Mouse (Mus musculus) cerebellum, adult 2 months (tissue): ENCODE measurements around the gene Hoxc10. TPM values are rescaled to one million over a fixed set of nuclear protein-coding genes. Genes with fewer than 3 reads are reported as not detected.

Source experiments
- DNase-seq, 2 experiments: peaks; one replicate each; pipeline ENCODE4 v3.0.0; 2021
- H3K27ac ChIP-seq: fragments of 200-500 bp; 2 replicates; pipeline ENCODE4 v1.5.1; 2012; ENCODE audit warnings: low read length, control low read depth, inconsistent platforms; ENCODE audit not compliant: insufficient read depth
- H3K27me3 ChIP-seq: fragments of 200-500 bp; 2 replicates; pipeline ENCODE4 v1.6.1; 2012; ENCODE audit warnings: inconsistent platforms, mild to moderate bottlenecking, low read length, moderate library complexity; ENCODE audit not compliant: control insufficient read depth, insufficient read depth
- H3K4me1 ChIP-seq: fragments of 200-500 bp; 2 replicates; pipeline ENCODE4 v1.6.1; 2011; ENCODE audit warnings: low read length; ENCODE audit not compliant: control insufficient read depth, insufficient read depth
- H3K4me3 ChIP-seq: fragments of 200-500 bp; replicated peaks from 2 replicates; pipeline ENCODE3; 2011; ENCODE audit warnings: mild to moderate bottlenecking, low read depth, low read length, control low read depth; ENCODE audit not compliant: insufficient read depth
- CTCF ChIP-seq: fragments of 200-500 bp; IDR thresholded peaks from 2 replicates; pipeline ENCODE4 v1.5.1; 2011; ENCODE audit warnings: low read depth, mild to moderate bottlenecking, control low read depth, low read length, moderate library complexity, borderline replicate concordance; ENCODE audit not compliant: insufficient read depth
- POLR2A ChIP-seq: fragments of 200-500 bp; IDR thresholded peaks from 2 replicates; pipeline ENCODE4 v1.6.1; 2011; ENCODE audit warnings: low read length, control low read depth, borderline replicate concordance; ENCODE audit not compliant: insufficient read depth
- WGBS: fragments of 180-500 bp; shearing (Covaris S2); methylation state at CpG from one replicate; pipeline ENCODE4 v1.1.7; 2018; 5-methylcytosine and 5-hydroxymethylcytosine counted together
- polyA plus RNA-seq: library from polyadenylated mRNA; depleted of rRNA; stranded (reverse); fragments of >200 nt; gene quantifications from 2 replicates; pipeline ENCODE4 v1.2.3, GENCODE M21; 2012

Gene Hoxc10
- polyA plus RNA-seq, 1 experiment = not detected

- WGBS = 4% methylated on average over 34 of the region's 34 CpGs
- peaks cover 24% of the 10 kb centered on the region; the same call in 1 of the 2 replicates for H3K27me3 ChIP-seq
Measured at GRCm38 (mm10) chr15:102967511-102968397, 1.2 kb downstream of the Hoxc10 start.

DNA sequence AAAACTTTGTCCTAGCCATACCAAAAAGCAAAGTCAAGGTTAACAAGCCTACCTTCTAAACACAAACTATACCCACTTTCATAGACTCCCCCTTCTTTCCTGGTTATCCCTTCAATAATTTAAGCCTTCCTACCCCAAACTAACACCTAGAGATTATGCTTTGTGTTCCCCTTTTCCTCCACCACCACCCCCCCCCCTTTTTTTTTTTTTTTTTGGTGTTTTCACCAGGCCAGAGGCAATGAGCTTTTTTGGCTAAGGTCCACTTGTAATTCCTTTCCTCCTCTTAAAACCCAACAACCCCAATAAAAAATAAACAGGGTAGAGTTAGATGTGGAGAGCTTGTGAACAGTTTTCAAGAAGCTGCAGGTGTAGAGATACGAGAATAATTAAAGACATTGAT, 2.7 kb downstream of the Hoxc10 start:
- H3K27ac ChIP-seq = no peak overlapping the region
- H3K4me3 ChIP-seq = no peak overlapping the region
- no peaks in the 10 kb centered on the region for H3K4me1 ChIP-seq
- 32% methylated on average over 1 of the region's 1 CpGs for WGBS
- no peak for DNase-seq
- TF ChIP-seq CTCF = no peak
- no peak for TF ChIP-seq POLR2A
- H3K27me3 ChIP-seq = peaks cover 18% of the 10 kb centered on the region; the same call in 1 of the 2 replicates

More at GRCm38 (mm10) chr15:102967511-102968397, 1.2 kb downstream of the Hoxc10 start:
- Histone ChIP-seq H3K4me1 (no peaks in the 10 kb centered on the region), H3K27ac (no peak overlapping the region), H3K4me3 (no peak overlapping the region)
- no peak for DNase-seq
- no peak for TF ChIP-seq POLR2A
- no peak for TF ChIP-seq CTCF

DNA sequence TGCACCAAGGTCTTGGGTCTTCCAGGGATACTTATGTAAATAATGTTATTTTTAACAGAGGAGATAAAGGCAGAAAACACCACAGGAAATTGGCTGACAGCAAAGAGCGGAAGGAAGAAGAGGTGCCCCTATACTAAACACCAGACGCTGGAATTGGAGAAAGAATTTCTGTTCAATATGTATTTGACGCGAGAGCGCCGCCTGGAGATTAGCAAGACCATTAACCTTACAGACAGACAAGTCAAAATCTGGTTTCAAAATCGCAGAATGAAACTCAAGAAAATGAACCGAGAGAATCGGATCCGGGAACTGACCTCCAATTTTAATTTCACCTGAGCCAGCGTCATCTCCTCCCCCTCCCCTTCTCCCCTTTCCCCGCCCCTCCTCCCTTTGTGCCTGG, 4.1 kb downstream of the Hoxc10 start:
- no peak for DNase-seq
- H3K4me1 ChIP-seq = no peaks in the 10 kb centered on the region
- no peak for TF ChIP-seq POLR2A
- TF ChIP-seq CTCF = no peak; the same call in 1 of the 2 replicates
- WGBS = 1% methylated on average over 12 of the region's 12 CpGs
- H3K4me3 ChIP-seq = no peak overlapping the region
- peaks cover 15% of the 10 kb centered on the region; the same call in 1 of the 2 replicates for H3K27me3 ChIP-seq
- no peak overlapping the region for H3K27ac ChIP-seq

DNA sequence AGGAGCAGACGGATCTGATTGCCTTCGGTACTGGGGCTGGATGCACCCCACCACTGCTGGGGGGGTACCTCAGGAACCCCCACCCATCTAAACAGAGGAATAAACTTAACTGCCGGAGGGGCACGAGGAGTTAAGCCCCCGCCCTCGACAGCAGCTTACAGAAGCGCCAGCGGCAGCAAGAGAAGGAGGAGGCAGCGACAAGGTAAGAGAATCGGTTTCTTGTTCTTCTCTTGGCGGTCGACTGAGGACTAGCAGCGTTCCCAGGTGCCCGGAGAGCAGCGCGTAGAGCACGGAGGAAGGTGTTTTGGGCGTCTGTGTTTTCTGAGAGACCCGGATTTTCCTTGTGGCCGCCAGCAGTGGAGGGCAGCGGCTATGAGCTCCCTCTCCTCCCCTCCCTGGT, 5.7 kb downstream of the Hoxc10 start:
- Histone ChIP-seq H3K4me3 (no peak overlapping the region), H3K27ac (no peak overlapping the region), H3K27me3 (peaks cover 21% of the 10 kb centered on the region; the same call in 1 of the 2 replicates), H3K4me1 (no peaks in the 10 kb centered on the region)
- no peak for TF ChIP-seq CTCF
- TF ChIP-seq POLR2A = no peak
- WGBS = 1% methylated on average over 21 of the region's 21 CpGs
- no peak for DNase-seq

DNA sequence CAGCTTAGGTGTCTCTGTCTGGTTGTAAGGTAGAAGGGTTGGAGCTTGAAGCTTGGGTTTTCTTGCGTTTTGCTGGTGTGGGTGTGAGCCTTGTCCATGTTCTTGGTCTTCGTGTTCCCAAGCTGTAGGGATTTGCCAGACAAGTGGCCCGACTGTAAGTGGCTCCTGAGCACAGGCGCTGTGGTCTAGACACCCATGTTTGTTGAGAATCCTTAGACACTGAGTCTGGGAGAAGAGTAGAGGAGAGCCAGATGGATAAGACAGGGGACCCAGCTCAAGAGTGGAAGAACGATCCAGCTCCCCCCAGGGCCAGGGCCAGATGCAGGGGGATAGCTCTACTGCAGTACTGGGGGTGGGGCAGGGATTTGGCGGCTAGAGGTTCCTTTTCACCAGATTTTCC, 6.2 kb downstream of the Hoxc10 start:
- Histone ChIP-seq H3K27me3 (peaks cover 23% of the 10 kb centered on the region; the same call in 1 of the 2 replicates), H3K4me1 (no peaks in the 10 kb centered on the region), H3K27ac (no peak overlapping the region), H3K4me3 (no peak overlapping the region)
- 5% methylated on average over 6 of the region's 6 CpGs for WGBS
- TF ChIP-seq POLR2A = no peak
- TF ChIP-seq CTCF = no peak
- DNase-seq = no peak

DNA sequence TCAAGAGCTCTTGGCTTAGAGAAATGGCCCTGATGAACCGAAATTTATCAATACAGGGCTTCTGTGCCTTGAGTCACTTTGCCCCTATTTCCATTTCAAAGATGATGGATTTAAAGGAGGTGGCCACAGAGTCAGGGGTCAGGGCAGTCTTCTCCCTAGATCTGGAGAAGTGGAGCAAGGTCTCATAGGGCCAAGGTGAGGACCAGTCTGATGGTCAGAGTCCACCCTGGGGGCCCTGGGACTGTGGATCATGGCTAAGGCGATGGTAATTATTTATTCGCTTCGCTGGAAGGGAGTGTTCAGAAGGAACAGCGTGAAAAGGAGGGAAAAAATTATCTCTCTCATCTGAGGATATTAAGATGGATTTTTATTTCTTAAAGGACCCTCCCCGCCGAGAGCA, 8.4 kb downstream of the Hoxc10 start:
- no peaks in the 10 kb centered on the region for H3K4me1 ChIP-seq
- WGBS = 5% methylated on average over 7 of the region's 7 CpGs
- peaks cover 22% of the 10 kb centered on the region; the same call in 1 of the 2 replicates for H3K27me3 ChIP-seq
- no peak overlapping the region for H3K27ac ChIP-seq
- no peak overlapping the region for H3K4me3 ChIP-seq
- DNase-seq = no peak
- TF ChIP-seq POLR2A (no peak), CTCF (no peak)

DNA sequence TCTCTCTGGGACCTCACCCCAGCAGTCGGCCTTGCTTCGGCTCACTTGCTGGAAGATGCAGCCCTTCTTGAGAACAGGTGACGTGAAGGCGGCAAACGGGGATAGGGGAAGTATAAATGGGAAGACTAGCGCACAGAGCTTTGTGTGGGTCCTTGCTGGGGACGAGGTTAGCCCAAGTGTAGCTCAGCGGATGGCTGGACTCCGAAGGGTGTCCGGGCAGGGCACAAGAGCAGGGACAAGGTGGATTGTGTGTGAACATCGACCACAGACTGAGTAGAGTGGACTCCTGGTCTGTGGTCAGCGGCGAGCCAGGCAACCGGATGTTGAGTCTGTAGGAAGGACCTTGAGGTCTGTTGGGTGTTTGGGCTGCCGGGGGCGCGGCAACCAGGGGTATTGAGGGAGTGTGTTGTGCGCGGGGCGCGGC, 9.1 kb downstream of the Hoxc10 start:
- 3% methylated on average over 21 of the region's 21 CpGs for WGBS
- Histone ChIP-seq H3K27ac (no peak overlapping the region), H3K4me1 (no peaks in the 10 kb centered on the region), H3K4me3 (no peak overlapping the region), H3K27me3 (peaks cover 19% of the 10 kb centered on the region; the same call in 1 of the 2 replicates)
- no peak for DNase-seq
- TF ChIP-seq CTCF (no peak), POLR2A (no peak)

DNA sequence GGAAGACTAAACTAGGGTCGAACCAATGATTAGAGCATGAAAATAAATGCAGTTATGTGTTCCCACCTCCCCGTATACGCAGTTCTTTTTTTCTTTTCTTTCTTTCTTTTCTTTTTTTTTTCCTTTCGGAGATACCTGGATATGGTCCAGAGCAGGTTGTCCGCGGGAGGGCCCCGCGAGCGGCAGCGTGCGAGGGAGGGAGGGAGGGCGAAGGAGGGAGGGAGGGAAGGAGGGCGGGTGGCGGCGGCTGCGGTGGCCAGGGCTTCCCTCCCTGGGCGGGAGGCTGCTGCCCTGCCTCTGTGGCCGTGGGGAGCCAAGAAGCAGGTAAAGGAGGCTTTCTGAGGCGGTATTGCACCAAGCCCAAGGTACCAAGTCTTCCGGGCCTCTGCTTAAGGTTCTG, 9.6 kb downstream of the Hoxc10 start, which contains the start of gene Hoxc9:
Gene Hoxc9, plus strand, starts transcription at position 269 of the 400 bp plus-strand sequence.
- Histone ChIP-seq H3K27me3 (peaks cover 19% of the 10 kb centered on the region; the same call in 1 of the 2 replicates), H3K4me3 (no peak within 1 kb of the TSS), H3K4me1 (no peaks in the 10 kb centered on the region), H3K27ac (no peak within 1 kb of the TSS)
- no peak for DNase-seq
- TF ChIP-seq POLR2A = no peak
- no peak for TF ChIP-seq CTCF
- WGBS = under 1% methylated on average over 14 of the region's 20 CpGs
